Mouse (Mus musculus) heart, embryonic 11.5 days (tissue): ENCODE measurements at regions not wholly inside any gene's neighbourhood (a gene's known extent, or its start where the extent isn't known, plus 50 kb on each side); places are given as distances from the start of the nearest gene placed in this dataset.

Experiments
- ATAC-seq: fragments of 200-750 bp; cut with Nextera tagmentation; replicated peaks from 2 replicates; pipeline ENCODE4 v1.8.0; 2017; ENCODE audit warnings: moderate library complexity; ENCODE audit not compliant: insufficient number of reproducible peaks, low FRiP score, low TSS enrichment
- H3K27ac ChIP-seq: fragments of 300-500 bp; sonication (generic); 2 replicates; pipeline ENCODE4 v1.5.1; 2014; ENCODE audit warnings: mild to moderate bottlenecking, low read depth, low read length
- H3K27me3 ChIP-seq: fragments of 300-500 bp; sonication (generic); 2 replicates; pipeline ENCODE4 v1.6.1; 2014; ENCODE audit warnings: mild to moderate bottlenecking, low read length, mixed read lengths; ENCODE audit not compliant: control insufficient read depth, insufficient read depth
- H3K36me3 ChIP-seq: fragments of 300-500 bp; sonication (generic); 2 replicates; pipeline ENCODE4 v1.6.1; 2014; ENCODE audit warnings: mild to moderate bottlenecking, low read length, moderate library complexity, mixed read lengths; ENCODE audit not compliant: control insufficient read depth, insufficient read depth
- H3K4me1 ChIP-seq: fragments of 300-500 bp; sonication (generic); 2 replicates; pipeline ENCODE4 v1.6.1; 2014; ENCODE audit warnings: low read length; ENCODE audit not compliant: control insufficient read depth, insufficient read depth
- H3K4me2 ChIP-seq: fragments of 300-500 bp; sonication (generic); 2 replicates; pipeline ENCODE4 v1.6.1; 2014; ENCODE audit warnings: mild to moderate bottlenecking, moderate library complexity
- H3K4me3 ChIP-seq: fragments of 300-500 bp; sonication (generic); 2 replicates; pipeline ENCODE4 v1.5.1; 2014; ENCODE audit warnings: low read depth, low read length
- H3K9ac ChIP-seq: fragments of 300-500 bp; sonication (generic); 2 replicates; pipeline ENCODE4 v1.6.1; 2014; ENCODE audit warnings: mild to moderate bottlenecking, low read depth, low read length, moderate library complexity
- H3K9me3 ChIP-seq: fragments of 300-500 bp; sonication (generic); replicated peaks from 2 replicates; pipeline ENCODE4 v1.6.1; 2016; ENCODE audit warnings: low read length; ENCODE audit not compliant: control insufficient read depth
- WGBS: fragments of 180-500 bp; shearing (Covaris S2); extraction: QIAGEN DNeasy Blood & Tissue Kit; methylation state at CpG from one replicate; pipeline ENCODE4 v1.1.7; 2014; ENCODE audit not compliant: insufficient replicate concordance; 5-methylcytosine and 5-hydroxymethylcytosine counted together

GRCm38 (mm10) chr2:79510485-79511094, 54.0 kb upstream of the Cerkl start:
- ATAC-seq: no peak
- peak overlapping the region; percentile 38 for H3K4me2 ChIP-seq

GRCm38 (mm10) chr2:79511108-79511507, 54.5 kb upstream of the Cerkl start:
- Histone ChIP-seq H3K27ac (no peak overlapping the region), H3K36me3 (no peaks in the 10 kb centered on the region), H3K4me1 (peaks cover 17% of the 10 kb centered on the region), H3K4me2 (peak overlapping the region; percentile 38), H3K9ac (no peak overlapping the region), H3K27me3 (no peaks in the 10 kb centered on the region), H3K9me3 (no peaks in the 10 kb centered on the region), H3K4me3 (no peak overlapping the region)
- WGBS: 34% methylated on average over 6 of the region's 6 CpGs
- no peak for ATAC-seq

More at GRCm38 (mm10) chr2:79510485-79511094, 54.0 kb upstream of the Cerkl start:
- no peaks in the 10 kb centered on the region for H3K36me3 ChIP-seq
- H3K27me3 ChIP-seq: no peaks in the 10 kb centered on the region
- H3K4me1 ChIP-seq: peaks cover 17% of the 10 kb centered on the region
- no peak overlapping the region for H3K9ac ChIP-seq
- 45% methylated on average over 10 of the region's 10 CpGs for WGBS
- no peak overlapping the region for H3K27ac ChIP-seq
- H3K9me3 ChIP-seq: no peaks in the 10 kb centered on the region
- H3K4me3 ChIP-seq: no peak overlapping the region

DNA sequence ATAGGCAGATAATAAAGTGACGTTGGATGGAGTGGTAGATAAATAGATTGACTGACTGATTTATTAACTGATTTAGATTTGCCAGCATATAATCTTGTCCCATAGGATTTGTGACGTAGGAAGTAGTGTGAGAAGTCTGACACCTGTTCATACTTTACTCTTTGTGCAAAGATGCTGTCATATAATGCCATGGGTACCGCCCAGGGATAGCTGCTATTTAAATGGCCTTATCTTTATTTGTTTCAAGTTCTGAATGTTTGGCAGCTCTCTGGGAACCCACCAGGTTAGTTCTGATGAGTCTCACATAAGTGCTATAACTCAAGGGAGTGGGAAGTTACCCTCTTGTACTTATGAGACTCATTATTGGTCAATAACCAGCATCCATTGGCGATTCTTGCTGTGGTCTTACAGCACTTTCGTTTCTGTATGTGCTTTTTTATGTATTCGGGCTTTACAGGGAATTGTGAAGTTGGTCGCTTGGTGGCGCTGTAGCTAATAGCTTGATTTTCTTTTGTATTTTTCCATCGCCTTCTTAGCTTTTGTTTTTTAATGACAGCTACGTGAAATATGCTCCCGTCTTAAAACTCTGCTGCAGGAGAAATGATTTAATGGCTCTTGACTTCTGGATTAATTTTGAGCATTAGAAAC, 55.2 kb upstream of the Cerkl start:
- 31% methylated on average over 11 of the region's 11 CpGs for WGBS

GRCm38 (mm10) chr2:79512374-79512773, 55.8 kb upstream of the Cerkl start:
- H3K4me2 ChIP-seq: no peak overlapping the region
- H3K36me3 ChIP-seq: no peaks in the 10 kb centered on the region
- no peaks in the 10 kb centered on the region for H3K27me3 ChIP-seq
- H3K4me3 ChIP-seq: no peak overlapping the region
- H3K9me3 ChIP-seq: no peaks in the 10 kb centered on the region
- WGBS: 76% methylated on average over 2 of the region's 2 CpGs
- ATAC-seq: no peak
- H3K4me1 ChIP-seq: peaks cover 17% of the 10 kb centered on the region
- no peak overlapping the region for H3K9ac ChIP-seq
- no peak overlapping the region for H3K27ac ChIP-seq

More for the DNA sequence above, 55.2 kb upstream of the Cerkl start:
- H3K4me2 ChIP-seq: peak overlapping the region; percentile 38
- no peak for ATAC-seq
- no peaks in the 10 kb centered on the region for H3K36me3 ChIP-seq
- H3K27me3 ChIP-seq: no peaks in the 10 kb centered on the region
- H3K27ac ChIP-seq: no peak overlapping the region
- no peak overlapping the region for H3K4me3 ChIP-seq
- peaks cover 17% of the 10 kb centered on the region for H3K4me1 ChIP-seq
- H3K9ac ChIP-seq: no peak overlapping the region
- no peaks in the 10 kb centered on the region for H3K9me3 ChIP-seq

GRCm38 (mm10) chr2:79513726-79514125, 57.1 kb upstream of the Cerkl start:
- Histone ChIP-seq H3K27me3 (no peaks in the 10 kb centered on the region), H3K27ac (no peak overlapping the region), H3K4me1 (peaks cover 17% of the 10 kb centered on the region), H3K9me3 (no peaks in the 10 kb centered on the region), H3K36me3 (no peaks in the 10 kb centered on the region), H3K4me2 (no peak overlapping the region), H3K9ac (no peak overlapping the region), H3K4me3 (no peak overlapping the region)
- ATAC-seq: no peak
- 19% methylated on average over 3 of the region's 3 CpGs for WGBS

DNA sequence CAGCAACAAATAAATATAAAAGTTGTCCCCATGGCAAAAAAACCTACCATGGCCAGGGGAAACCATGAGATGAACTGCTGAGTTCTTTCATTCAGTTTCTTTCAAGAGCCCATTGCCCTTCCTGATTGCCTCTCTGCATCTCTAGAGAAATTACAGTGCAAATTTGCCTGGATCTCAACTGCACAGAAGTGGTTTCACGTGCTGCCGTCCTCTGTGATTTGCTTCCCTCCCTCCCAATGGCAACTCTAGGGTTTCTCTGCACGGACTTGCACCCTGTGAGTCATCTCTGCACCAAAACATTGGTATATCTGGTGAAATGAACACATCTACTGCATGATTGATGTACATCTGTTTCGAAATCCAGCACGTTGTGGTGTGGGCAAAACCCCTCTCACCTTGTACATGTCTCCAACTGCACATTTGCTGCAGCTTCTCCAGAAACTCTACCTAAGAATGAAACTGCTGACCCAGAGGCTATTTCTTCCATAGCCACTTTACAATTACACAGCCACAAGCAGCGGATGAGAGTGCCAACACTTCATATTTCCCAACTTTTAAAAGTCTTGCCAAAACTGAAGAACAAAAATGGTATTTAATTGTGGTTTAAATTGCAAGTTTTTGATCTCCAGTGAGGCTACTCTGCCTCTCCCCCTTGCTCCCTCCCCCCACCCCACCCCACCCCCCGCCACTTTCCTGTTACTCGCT, 61.6 kb upstream of the Cerkl start:
- no peak overlapping the region for H3K9ac ChIP-seq
- H3K4me3 ChIP-seq: no peak overlapping the region
- no peak overlapping the region for H3K4me2 ChIP-seq
- no peaks in the 10 kb centered on the region for H3K36me3 ChIP-seq
- no peaks in the 10 kb centered on the region for H3K27me3 ChIP-seq
- H3K27ac ChIP-seq: no peak overlapping the region
- peaks cover 14% of the 10 kb centered on the region; the same call in 1 of the 2 replicates for H3K4me1 ChIP-seq
- H3K9me3 ChIP-seq: no peaks in the 10 kb centered on the region
- no peak for ATAC-seq
- WGBS: 76% methylated on average over 8 of the region's 8 CpGs

GRCm38 (mm10) chr2:79519799-79520449, 63.3 kb upstream of the Cerkl start:
- H3K4me3 ChIP-seq: no peak overlapping the region
- H3K27ac ChIP-seq: peak overlapping the region; percentile 50; the same call in 1 of the 2 replicates
- H3K9me3 ChIP-seq: no peaks in the 10 kb centered on the region
- 0 out of 2 replicates have a peak, but pooled peaks cover 5% of the 10 kb centered on the region for H3K4me1 ChIP-seq
- WGBS: 49% methylated on average over 6 of the region's 6 CpGs
- peak; percentile 42; the same call in 1 of the 2 replicates for ATAC-seq
- no peaks in the 10 kb centered on the region for H3K36me3 ChIP-seq
- no peaks in the 10 kb centered on the region for H3K27me3 ChIP-seq
- H3K4me2 ChIP-seq: peak overlapping the region; percentile 6; the same call in 1 of the 2 replicates
- H3K9ac ChIP-seq: no peak overlapping the region

DNA sequence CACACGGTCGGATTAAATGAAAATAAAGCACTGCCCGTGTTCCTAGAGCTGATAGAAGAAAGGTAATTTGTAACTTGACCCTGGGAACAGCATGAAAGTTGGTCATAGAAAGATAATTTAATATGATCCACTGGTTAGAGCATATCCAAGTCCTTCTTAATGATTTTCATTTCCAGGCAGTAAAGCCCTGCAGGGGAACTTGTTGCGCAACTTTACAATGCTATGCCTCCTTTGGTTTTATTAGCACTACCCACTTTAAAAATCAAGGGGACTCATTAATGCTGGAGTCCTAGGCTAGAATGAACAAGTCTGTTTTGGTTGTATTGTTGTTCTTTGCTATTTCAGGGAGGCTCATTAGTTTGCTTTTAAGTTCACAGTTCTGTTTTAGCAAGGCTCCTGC, 66.9 kb upstream of the Cerkl start:
- H3K9me3 ChIP-seq: no peaks in the 10 kb centered on the region
- H3K4me3 ChIP-seq: no peak overlapping the region
- WGBS: 76% methylated on average over 4 of the region's 4 CpGs
- no peak overlapping the region for H3K27ac ChIP-seq
- ATAC-seq: no peak
- H3K4me1 ChIP-seq: 0 out of 2 replicates have a peak, but pooled peaks cover 6% of the 10 kb centered on the region
- no peaks in the 10 kb centered on the region for H3K36me3 ChIP-seq
- no peak overlapping the region for H3K9ac ChIP-seq
- H3K4me2 ChIP-seq: no peak overlapping the region
- H3K27me3 ChIP-seq: no peaks in the 10 kb centered on the region
